25 mouse cellular contexts compared by ENCODE assay signal in genomic region chr1:66482751-66483150, GRCm38 (mm10). TPM values are rescaled to one million over a fixed set of nuclear protein-coding genes. Genes with fewer than 3 reads are reported as not detected.
A peak's percentile ranks its signal among the peaks of the same experiment; 100 is the strongest.
DNase-seq lines count a peak whose midpoint lies in the region; ATAC-seq and TF ChIP-seq lines count a peak whose summit lies in the region.
"Had no signal": no experiment of that assay in that cellular context is flagged by ENCODE, and none has a peak within 500 bp of the region (broad histone marks: within the 10 kb centered on the region; RNA-seq: fewer than 3 reads in every experiment).

No protein-coding gene starts in this region.

- no peak for TF ChIP-seq CTCF in layer of hippocampus, adult 2 months (conservative IDR thresholded peaks at IDR 0.05)

- no peak for DNase-seq in cerebellum, adult 18-20 months
- peak; percentile 65 for DNase-seq in cerebellum, adult 9-10 months
- no peak for DNase-seq in cerebellum, postnatal 14 days
- no peak for DNase-seq in layer of hippocampus, adult 2 months (ENCODE audit: low spot score in 2 of 2)
- DNase-seq in layer of hippocampus, adult 8-10 months (ENCODE audit: low spot score in 2 of 2), result no peak
- no peak for DNase-seq in embryo, embryonic 10 days (ENCODE audit: low spot score)
- DNase-seq: adrenal gland, postnatal 10 days; adrenal gland, postnatal 36 days; cerebellum, adult 11-12 months; gastrocnemius, postnatal 25 days; heart, adult 18-20 months; heart, postnatal 10 days; heart, postnatal 36 days; kidney, adult 11 months had no signal

- H3K4me3 ChIP-seq in layer of hippocampus, adult 2 months, result no peak overlapping the region
- H3K4me3 ChIP-seq: forebrain, embryonic 10.5 days; forebrain, embryonic 13.5 days; heart, embryonic 12.5 days; heart, embryonic 15.5 days; hindbrain, embryonic 10.5 days; hindbrain, embryonic 13.5 days; intestine, embryonic 15.5 days had no signal

- peak; percentile 84 for ATAC-seq in cerebellum, adult (ENCODE audit: insufficient number of reproducible peaks, low FRiP score, low TSS enrichment)
- ATAC-seq: forebrain, embryonic 13.5 days; forebrain, embryonic 16.5 days; hindbrain, embryonic 16.5 days; intestine, embryonic 15.5 days; Patski had no signal

- peak overlapping the region; percentile 71 for H3K27ac ChIP-seq in layer of hippocampus, adult 2 months
- H3K27ac ChIP-seq: forebrain, embryonic 10.5 days; forebrain, embryonic 13.5 days; heart, embryonic 15.5 days; hindbrain, embryonic 10.5 days; hindbrain, embryonic 13.5 days; intestine, embryonic 15.5 days had no signal

RNA-seq across cellular contexts. Expression of gene Unc80, which starts 14.6 kb away (rescaled TPM):
- 100 to 1,000 TPM; 226 to 248 TPM for total RNA-seq in layer of hippocampus, adult 2 months (2021)
- total RNA-seq in layer of hippocampus, adult 8-10 months (2022), result 100 to 1,000 TPM; 194 to 273 (median 232) TPM
